Mouse (Mus musculus) cerebellum, postnatal 4 days (tissue): Measurements from ENCODE around the gene Klhdc7b.

Experiments used
- DNase-seq, 2 experiments: peaks; one replicate each; pipeline ENCODE4 v3.0.0; 2022; ENCODE audit warnings: low spot score in 2 of 2, mixed read lengths in 1 of 2

The Klhdc7b gene

GRCm38 (mm10) chr15:89384617-89385016 lies at the start of gene Klhdc7b:
Klhdc7b (plus strand) TSS chr15:89384917.
- DNase-seq = no peak

GRCm38 (mm10) chr15:89336422-89336821 lies 48.3 kb upstream of the Klhdc7b start:
- DNase-seq = no peak

- no peak for DNase-seq
These were observed 45.0 kb upstream of the Klhdc7b start for GRCm38 (mm10) chr15:89339696-89340095.

- DNase-seq = no peak
These were observed 44.6 kb upstream of the Klhdc7b start for GRCm38 (mm10) chr15:89340136-89340535.

GRCm38 (mm10) chr15:89341678-89342077 lies 43.0 kb upstream of the Klhdc7b start:
- DNase-seq = no peak

- DNase-seq = no peak
These were observed 41.4 kb upstream of the Klhdc7b start for GRCm38 (mm10) chr15:89343325-89343724.

GRCm38 (mm10) chr15:89350447-89350846 lies 34.3 kb upstream of the Klhdc7b start:
- no peak for DNase-seq

GRCm38 (mm10) chr15:89351302-89351701 lies 33.4 kb upstream of the Klhdc7b start:
- DNase-seq = no peak

- no peak for DNase-seq
These were observed 32.7 kb upstream of the Klhdc7b start for GRCm38 (mm10) chr15:89352054-89352453.

- no peak for DNase-seq
These were observed 31.9 kb upstream of the Klhdc7b start for GRCm38 (mm10) chr15:89352795-89353194.

- DNase-seq = no peak
These were observed 30.9 kb upstream of the Klhdc7b start for GRCm38 (mm10) chr15:89353837-89354236.

GRCm38 (mm10) chr15:89354455-89354854 lies 30.3 kb upstream of the Klhdc7b start:
- no peak for DNase-seq

GRCm38 (mm10) chr15:89355241-89356187 lies 29.2 kb upstream of the Klhdc7b start, which contains the start of the genes Lmf2 and Ncaph2:
Lmf2 (minus strand) TSS chr15:89355659.
Ncaph2 (plus strand) TSS chr15:89355719.
- peak; percentile 87 to 95 for DNase-seq

- DNase-seq = peak in 1 of 2 experiments; percentile 72
These were observed 28.3 kb upstream of the Klhdc7b start for GRCm38 (mm10) chr15:89356372-89356771.

GRCm38 (mm10) chr15:89358784-89359183 lies 25.9 kb upstream of the Klhdc7b start:
- no peak for DNase-seq

- no peak for DNase-seq
These were observed 21.7 kb upstream of the Klhdc7b start for GRCm38 (mm10) chr15:89363051-89363450.

GRCm38 (mm10) chr15:89365141-89365551 lies 19.6 kb upstream of the Klhdc7b start:
- no peak for DNase-seq

- no peak for DNase-seq
These were observed 12.6 kb upstream of the Klhdc7b start for GRCm38 (mm10) chr15:89372068-89372467.

- no peak for DNase-seq
These were observed 12.2 kb upstream of the Klhdc7b start for GRCm38 (mm10) chr15:89372536-89372935.

- DNase-seq = peak in 1 of 2 experiments; percentile 81
These were observed 11.5 kb upstream of the Klhdc7b start for GRCm38 (mm10) chr15:89373027-89373761.

GRCm38 (mm10) chr15:89373762-89374248 lies 10.9 kb upstream of the Klhdc7b start, which contains the start of gene Sco2:
Sco2 (minus strand) TSS chr15:89373846.
- peak; percentile 96 to 98 for DNase-seq

- no peak for DNase-seq
These were observed 10.4 kb upstream of the Klhdc7b start for GRCm38 (mm10) chr15:89374340-89374739.
